Mouse (Mus musculus): Measurements from ENCODE around the gene Zfp541.

Zfp541 gene

DNA sequence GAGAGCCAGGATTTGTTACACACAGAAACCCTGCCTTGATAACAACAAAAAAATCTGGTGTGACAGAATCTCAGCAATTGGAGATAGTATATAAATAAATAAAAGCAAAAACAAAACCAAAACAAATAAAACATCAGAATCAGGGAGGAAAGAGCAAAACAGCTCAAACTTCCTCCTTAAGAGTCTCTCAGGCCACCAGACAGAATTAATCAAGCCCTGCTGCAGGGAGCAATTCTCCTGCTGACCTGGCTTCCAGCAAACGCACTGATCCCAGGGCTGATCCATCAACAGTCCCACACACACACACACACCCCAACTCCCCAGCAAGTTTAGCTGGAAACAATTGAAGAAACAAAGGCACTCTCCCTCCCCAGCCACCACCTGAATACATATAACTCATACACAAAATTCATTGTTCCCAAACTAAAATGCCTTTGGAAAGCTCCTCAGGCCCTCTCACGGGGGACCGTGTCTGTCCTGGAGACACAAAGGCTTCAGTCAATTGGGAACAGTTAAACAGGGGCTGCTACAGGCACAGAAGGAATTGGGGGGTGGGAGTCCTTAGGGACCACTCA lies 17.7 kb upstream of the Zfp541 start:
- peak; percentile 41 for DNase-seq (ENCODE audit: low read depth, low spot score)

DNA sequence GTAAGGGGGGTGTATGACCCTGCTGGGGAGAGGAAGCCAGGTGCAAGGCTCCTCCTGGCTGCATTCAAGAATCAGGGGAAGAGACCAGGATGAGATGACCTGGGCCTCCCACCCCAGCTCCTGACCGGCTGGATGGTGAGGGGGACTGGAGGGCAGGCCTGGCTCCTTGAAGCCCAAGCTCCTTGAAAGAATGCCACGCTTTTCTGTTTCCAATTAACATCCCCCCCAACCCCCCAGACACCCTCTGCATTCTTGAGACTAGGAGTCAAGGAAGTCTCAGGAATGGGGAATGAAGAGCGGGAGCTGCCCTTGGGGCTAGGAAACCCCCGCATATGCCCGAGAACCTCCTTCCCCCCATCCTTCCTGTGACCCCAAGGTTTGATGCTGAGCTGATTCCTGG lies 17.1 kb upstream of the Zfp541 start:
- DNase-seq (ENCODE audit: low read depth, low spot score) = peak; percentile 74

DNA sequence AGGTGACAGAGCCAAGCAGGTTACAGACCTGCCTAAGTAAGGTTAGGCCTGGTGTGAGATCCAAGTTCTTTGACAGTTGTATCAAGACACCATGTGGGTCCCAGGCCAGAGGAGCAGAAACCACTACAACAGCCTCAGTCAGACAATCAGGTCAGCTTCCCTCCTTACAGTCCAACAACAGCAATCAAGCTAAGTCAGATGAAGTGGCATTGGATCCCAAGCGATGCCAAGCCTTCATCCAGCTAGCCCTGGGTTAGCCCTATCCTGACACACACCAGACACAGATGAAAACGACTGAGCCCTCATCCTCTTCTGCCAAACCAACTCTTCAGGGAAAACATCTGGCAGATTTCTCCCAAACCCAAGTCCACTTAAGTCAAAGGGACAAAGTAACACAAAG lies 16.1 kb upstream of the Zfp541 start:
- no peak for DNase-seq (ENCODE audit: low read depth, low spot score)

DNA sequence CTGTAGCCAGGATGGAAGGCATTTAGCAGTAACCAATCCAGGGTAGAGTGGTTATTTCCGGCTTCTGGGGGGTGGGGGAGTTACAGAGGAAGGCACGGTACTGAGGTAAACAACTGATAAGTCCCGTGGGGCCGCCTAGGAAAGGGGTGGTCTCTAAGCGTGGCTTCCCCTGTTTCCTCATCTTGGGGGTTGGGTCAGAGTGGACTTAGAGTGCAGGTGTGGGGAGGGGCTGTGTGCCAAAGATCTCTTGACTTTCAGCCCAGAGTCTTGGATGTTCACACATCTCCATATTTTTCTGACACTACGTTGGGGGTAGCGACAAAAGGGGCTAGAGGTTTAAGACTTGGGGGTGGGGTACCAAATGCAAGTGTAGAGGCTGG lies 15.5 kb upstream of the Zfp541 start:
- DNase-seq (ENCODE audit: low read depth, low spot score) = peak; percentile 58

DNA sequence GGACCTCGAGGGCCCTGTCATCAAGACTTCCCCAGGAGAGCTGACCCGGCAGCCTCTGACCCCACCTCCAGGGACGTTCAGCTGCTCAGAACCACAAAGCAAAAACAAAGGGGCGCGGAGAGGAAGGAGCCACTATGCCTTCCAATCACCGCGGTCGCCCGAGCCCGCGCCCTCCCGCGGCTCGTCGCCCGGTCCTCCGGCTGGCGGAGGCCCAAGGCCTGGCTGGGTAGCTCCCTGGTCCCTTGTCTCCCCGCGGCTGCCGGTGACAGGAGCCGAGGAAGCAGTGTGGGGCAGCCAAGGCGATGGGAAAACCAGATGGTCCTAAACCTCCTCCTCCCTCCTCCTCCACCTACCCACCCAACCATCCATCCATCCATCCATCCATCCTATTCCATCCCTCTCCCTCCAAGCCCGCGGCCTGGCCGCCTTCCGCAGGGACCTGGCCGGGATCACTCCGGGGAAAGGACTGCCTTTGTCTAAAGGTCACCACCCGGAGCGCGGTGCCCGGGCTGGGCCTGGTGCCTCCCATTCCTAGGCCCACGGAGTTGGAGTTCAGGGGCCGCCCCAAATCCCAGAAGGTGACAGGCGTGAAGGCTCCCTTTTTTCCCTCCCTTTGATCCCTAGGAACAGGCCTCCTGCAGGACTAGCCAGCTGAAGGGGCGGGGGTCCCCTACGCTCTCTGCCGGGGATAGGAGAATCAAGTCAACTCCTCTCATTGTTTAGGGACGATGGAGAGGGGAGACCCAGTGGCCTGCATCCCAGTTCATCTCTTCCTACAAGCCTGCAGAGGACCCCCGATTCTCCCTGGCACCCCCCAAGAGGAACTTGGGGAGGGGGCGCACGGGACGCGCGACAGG lies 14.9 kb upstream of the Zfp541 start:
- peak; percentile 61 for DNase-seq (ENCODE audit: low read depth, low spot score)

DNA sequence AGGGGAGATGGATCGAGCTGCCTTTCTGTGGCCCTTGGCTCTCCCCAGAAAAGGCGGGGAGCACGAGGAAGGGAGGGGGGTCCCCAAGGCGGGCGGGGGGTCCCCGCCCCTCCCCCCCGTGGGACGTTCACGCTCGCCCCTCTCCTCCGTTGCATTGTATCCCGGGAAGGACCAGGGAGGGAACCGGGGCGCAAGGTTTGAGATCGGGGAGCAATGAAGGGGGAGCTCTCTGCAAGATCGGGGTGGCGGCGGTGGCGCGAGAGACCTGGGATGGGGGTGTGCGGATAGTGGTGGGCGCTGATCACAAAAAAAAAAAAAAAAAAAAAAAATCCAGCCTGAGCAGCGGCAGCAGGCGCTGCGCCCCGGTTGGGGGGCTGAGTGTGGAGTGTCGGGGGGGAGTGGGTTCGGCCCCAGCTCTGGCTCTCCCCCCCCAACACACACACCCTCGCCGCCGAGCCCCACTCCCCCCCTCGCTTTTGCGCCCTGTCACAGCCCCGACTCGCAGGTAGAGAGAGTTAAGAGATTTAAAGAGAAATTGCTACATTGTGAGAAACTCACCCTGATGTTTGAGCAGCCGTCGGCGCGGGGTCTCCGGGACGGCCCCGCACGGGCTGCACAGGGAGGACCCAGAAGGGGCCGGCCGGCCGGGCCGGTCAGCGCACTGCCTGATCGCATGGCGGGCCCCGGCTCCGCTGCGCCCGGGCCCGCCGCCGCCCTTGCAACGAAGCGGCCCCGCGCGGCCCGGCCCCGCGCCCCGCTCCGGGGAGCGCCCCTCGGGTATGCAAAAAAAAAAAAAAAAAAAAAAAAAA lies 14.1 kb upstream of the Zfp541 start, which contains the start of gene Bicra:
TSS of gene Bicra (minus strand) at position 584 of the 809 bp plus-strand sequence.
- DNase-seq (ENCODE audit: low read depth, low spot score) = peak; percentile 90

- peak; percentile 99 for DNase-seq (ENCODE audit: low read depth, low spot score)
These were observed 13.4 kb upstream of the Zfp541 start for GRCm38 (mm10) chr7:16048164-16048564.

DNA sequence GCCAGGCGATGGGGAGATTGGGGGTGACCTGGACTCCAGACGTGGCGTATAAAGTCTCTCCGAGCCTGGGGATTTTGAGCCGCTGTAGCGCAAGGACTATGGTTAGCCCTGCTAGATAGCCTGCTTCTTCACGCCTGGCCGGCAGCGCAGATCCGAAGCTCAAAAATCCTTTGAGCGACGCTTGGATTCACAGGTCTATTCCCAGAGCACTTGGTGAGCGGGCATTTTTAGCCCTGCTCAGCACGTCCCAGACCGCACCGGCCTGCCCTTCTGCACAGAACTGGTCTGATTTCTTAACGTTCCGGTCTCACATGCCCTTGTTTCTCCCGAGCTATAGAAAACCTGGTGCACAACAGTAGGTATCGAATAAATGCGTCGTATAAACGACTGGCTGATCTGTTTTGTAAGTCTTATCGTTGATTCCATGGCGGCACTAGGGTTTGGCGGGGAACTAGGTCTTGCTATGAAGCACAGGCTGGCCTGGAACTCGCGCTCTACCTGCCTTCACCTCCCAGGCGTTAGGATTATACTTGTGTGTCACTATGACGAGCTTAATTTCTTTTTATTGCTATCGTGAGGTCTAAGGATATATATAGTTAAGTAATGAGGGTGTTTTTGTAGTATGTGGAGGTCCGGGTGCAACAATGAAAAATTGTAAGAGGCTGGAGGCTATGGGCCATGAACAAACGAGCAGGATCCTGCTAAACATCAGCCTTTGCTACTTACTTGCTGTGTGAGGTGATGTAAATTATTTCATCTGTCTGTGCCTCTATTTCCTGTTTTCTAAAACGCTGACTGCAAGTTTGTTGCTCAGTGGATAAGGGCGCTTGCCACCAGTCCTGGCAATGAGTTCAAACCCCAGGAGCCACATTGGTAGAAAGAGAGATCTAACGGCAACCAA lies 12.7 kb upstream of the Zfp541 start:
- peak; percentile 33 for DNase-seq (ENCODE audit: low read depth, low spot score)

DNA sequence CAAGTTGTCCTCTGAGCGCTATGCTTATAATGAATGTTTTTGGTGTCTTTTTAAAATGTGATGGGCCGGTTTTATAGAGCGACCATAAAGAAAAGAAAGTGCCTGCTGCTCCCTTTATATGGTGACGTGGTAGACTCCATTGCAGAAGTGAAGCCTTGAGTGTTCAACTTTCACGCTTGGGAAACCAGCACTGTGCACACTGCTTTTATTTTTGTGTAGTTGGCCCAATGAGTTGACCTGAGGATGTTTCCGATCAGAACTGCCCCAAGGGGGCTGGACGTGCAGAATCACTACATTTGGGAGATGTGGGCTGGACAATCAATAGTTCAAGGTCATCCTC lies 12.1 kb upstream of the Zfp541 start:
- no peak for DNase-seq (ENCODE audit: low read depth, low spot score)

GRCm38 (mm10) chr7:16050600-16050999 lies 11.0 kb upstream of the Zfp541 start:
- no peak for DNase-seq (ENCODE audit: low read depth, low spot score)

GRCm38 (mm10) chr7:16051883-16052595 lies 9.6 kb upstream of the Zfp541 start:
- DNase-seq (ENCODE audit: low read depth, low spot score) = peak; percentile 82

GRCm38 (mm10) chr7:16052684-16053083 lies 8.9 kb upstream of the Zfp541 start:
- DNase-seq (ENCODE audit: low read depth, low spot score) = peak; percentile 98

- no peak for DNase-seq (ENCODE audit: low read depth, low spot score)
These were observed 8.5 kb upstream of the Zfp541 start for GRCm38 (mm10) chr7:16053105-16053504.

- DNase-seq (ENCODE audit: low read depth, low spot score) = no peak
These were observed 6.6 kb upstream of the Zfp541 start for GRCm38 (mm10) chr7:16054966-16055365.

GRCm38 (mm10) chr7:16055665-16056064 lies 5.9 kb upstream of the Zfp541 start:
- no peak for DNase-seq (ENCODE audit: low read depth, low spot score)

DNA sequence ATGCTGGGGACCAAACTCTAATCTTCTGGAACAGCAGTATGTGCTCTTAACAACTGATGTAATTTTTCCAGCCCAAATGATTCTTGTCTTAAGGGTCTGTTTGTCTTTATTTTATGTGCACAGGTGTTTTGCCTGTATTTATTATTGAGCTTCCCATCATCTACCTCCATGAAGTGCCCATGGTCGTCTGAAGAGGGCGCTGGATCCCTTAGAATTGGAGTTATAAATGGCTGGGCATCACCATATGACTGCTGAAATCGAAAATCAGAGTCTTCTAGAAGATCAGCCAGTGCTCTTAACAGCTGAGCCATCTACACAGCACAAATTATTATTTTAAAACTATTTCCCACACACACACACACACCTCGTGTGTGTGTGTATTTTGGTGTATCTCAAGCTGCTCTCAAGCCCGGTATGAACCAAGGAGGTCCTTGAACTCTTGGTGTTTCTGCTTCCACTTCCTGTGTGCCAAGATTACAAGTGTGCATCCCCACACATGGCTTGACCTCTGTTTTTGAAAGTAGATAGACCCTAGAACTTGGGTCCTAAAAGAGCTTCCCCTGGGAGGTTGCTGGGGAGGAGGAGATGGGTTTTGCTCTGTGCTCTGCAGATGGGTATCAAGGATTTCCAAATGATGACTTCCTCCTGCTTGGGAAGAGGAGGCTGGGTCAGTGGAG lies 5.0 kb upstream of the Zfp541 start:
- peak; percentile 17 for DNase-seq (ENCODE audit: low read depth, low spot score)

GRCm38 (mm10) chr7:16057136-16057534 lies 4.5 kb upstream of the Zfp541 start:
- DNase-seq (ENCODE audit: low read depth, low spot score) = no peak

DNA sequence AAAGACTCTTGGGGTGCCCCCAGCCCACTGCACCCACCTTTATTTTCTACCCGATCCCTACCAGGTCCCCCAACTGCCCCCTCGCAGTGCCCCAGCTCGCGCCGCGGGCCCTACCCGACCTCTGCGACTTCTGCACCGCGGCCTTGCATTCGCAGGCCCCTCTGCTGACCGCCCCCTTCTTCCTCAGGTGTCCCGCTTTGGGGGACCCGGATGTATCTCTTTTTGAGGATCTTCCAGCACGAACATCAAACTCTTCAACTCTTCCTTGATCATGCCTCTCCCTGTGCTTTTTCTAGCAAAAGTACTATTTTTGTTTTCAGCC lies 446 bp downstream of the Zfp541 start:
- DNase-seq (ENCODE audit: low read depth, low spot score) = no peak

GRCm38 (mm10) chr7:16063490-16063889 lies 1.9 kb downstream of the Zfp541 start:
- DNase-seq (ENCODE audit: low read depth, low spot score) = no peak

- no peak for DNase-seq (ENCODE audit: low read depth, low spot score)
These were observed 9.2 kb downstream of the Zfp541 start for GRCm38 (mm10) chr7:16070846-16071245.
